Mouse (Mus musculus): ENCODE measurements at regions not wholly inside any gene's neighbourhood (a gene's known extent, or its start where the extent isn't known, plus 50 kb on each side); places are given as distances from the start of the nearest gene placed in this dataset.

DNA sequence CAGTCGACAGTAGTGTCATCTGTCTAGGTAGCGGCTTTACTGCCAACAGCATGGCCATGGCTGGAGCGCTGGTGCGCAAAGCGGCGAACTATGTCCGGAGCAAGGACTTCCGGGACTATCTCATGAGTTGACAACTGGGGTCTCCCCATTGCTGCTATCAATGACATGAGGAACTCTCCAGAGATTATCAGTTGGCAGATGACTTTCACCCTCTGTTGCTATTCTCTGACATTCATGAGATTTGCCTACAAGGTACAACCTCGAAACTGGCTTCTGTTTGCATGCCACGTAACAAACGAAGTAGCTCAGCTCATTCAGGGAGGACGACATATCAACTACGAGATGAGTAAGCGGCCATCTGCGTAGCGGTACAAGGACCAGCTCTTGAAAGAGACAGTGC is 374.6 kb upstream of the Gm6657 start:
- TF ChIP-seq POLR2A (IDR thresholded peaks at IDR 0.05; ENCODE audit: insufficient read depth, low read depth, low read length) (no peak), CTCF (IDR thresholded peaks at IDR 0.05) (no peak), EP300 (IDR thresholded peaks at IDR 0.05; ENCODE audit: insufficient read depth, low read depth, low read length) (no peak)

Data from heart, adult 2 months (tissue).